Mouse (Mus musculus) layer of hippocampus, postnatal 14 days (tissue): ENCODE data around the gene Cd4. TPM values are rescaled to one million over a fixed set of nuclear protein-coding genes. Genes with fewer than 3 reads are reported as not detected.

Experiments
- DNase-seq, 2 experiments: peaks; one replicate each; pipeline ENCODE4 v3.0.0; 2021 to 2022; ENCODE audit warnings: low spot score in 2 of 2, mixed read lengths in 1 of 2
- long read RNA-seq, 2 experiments: library from polyadenylated mRNA; stranded (forward); transcript quantifications; one replicate each; pipeline ENCODE4 v2.0.0; 2021
- total RNA-seq, 2 experiments: library from RNA; stranded (reverse); gene quantifications; 2 replicates each; pipeline ENCODE4 v1.2.3; 2021

Gene Cd4
- under 1 TPM; 0.29 to 0.58 TPM for total RNA-seq
- long read RNA-seq, experiment 1: 0 reads
- long read RNA-seq, experiment 2, partial matches to known transcripts: 0 of 1 reads
- long read RNA-seq, experiment 2, other reads (novel, unspliced or antisense): 1 of 1 reads

DNA sequence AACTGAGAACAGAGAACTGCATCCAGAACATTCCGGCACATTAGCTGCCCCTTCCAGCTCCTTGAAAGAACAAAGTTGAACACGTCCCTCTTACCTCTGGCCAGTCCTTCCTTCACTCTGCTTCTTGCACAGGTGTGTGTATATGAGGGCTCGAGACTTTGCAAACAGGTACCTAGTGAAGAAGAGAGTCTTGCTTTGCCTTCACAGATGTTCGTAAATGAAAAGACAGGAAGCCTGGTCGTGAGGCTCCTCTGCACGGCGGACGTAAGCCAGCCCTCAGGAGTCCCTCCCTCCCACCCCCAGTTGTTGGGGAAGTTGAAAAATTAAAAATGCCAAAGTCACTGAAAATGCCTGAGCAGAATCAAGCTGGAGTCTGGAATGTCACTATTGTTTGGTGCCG is at the start of gene Cd4:
Cd4 (minus strand) TSS at position 236 of the 400 bp plus-strand sequence.
- no peak for DNase-seq

DNA sequence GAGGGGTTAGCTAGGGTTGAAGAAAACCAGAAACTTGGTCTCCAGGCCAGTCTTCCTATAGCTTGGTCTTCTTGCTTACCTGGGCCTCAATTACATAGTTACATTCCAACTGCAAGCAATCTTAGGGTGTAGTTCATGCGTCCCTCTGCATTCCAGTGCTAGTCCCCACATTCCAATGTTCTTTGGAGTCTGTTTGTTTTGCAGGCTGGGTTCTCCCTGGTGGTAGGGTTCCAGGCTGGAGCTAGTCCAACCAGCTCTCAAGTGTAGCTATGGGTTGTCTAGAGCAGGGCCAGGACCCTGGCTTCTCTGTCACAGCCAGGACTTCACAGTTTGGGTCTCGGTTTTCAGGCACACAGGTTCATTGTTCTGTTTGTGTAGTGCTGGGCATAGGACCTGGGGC is 49.5 kb upstream of the Cd4 start:
- no peak for DNase-seq

DNA sequence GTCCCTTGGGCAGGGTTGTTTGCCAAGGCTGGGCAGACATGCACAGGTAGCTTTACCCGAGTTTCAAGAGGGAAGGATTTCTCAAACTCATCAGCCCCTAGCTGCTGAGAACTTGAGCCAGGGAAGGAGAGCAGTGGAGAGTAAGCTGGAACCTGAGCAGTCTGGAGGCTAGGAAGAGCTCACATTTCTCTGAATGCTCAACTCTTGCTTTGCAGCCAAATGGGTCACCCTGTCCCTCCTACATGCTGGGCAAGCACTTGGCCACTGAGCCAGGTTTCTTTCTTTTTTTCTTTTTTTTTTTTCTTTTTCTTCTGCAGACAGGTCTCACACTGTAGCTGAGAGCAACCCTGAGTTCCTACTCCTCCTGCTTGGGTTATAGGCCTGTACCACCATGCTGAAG is 48.7 kb upstream of the Cd4 start:
- DNase-seq: no peak

DNA sequence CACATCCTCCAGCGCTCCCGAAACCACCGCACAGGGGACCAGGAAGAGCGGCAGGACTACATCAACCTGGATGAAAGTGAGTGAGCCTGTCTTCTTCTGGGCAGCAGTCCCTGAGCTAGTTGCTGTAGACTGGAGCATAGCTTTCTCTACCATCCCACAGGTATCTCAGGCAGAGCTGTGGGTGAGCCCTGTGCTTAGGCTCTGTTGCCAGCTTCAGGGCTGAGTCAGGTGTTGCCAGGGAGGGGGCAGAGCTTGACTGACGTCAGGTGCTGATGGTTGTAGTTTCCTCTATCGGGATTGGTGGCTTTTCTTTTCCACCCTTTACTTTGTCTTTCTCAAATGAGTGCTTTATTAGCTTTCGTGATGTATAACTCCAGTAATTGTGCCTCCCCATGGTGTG is 46.6 kb upstream of the Cd4 start:
- no peak for DNase-seq

DNA sequence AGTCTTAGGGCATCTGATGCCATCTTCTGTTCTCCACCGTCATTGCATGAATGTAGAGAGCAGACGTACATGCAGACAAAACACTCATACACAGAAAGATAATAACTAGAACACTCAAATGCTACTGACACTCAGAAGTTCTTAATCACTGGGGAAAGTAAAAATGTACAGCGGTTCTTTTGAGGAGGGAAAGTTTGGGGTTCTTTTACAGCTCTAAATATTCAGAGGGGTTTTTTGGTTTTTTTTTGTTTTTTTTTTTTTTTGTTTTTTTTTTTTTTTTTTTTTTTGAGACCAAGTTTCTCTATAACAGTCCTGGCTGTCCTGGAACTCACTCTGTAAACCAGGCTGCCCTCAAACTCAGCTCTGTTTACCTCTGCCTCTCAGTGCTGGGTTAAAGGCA is 45.1 kb upstream of the Cd4 start:
- DNase-seq: no peak

DNA sequence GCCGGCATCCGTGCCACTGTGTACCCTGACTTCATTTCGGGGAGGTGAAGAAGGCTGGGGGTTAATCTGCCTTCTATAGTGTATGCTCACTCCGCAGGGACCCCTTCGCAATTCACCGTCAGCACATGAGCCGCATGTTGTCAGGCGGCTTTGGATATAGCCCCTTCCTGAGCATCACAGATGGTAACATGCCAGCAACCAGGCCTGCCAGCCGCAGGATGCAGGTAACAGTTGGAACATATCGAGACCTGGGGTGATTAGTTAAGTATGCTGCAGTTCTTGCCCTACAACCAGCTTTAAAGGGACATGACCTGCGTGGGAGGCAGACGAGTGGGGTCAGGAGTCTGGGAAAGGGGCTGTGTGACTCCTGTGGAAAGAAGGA is 44.3 kb upstream of the Cd4 start:
- DNase-seq: no peak

DNA sequence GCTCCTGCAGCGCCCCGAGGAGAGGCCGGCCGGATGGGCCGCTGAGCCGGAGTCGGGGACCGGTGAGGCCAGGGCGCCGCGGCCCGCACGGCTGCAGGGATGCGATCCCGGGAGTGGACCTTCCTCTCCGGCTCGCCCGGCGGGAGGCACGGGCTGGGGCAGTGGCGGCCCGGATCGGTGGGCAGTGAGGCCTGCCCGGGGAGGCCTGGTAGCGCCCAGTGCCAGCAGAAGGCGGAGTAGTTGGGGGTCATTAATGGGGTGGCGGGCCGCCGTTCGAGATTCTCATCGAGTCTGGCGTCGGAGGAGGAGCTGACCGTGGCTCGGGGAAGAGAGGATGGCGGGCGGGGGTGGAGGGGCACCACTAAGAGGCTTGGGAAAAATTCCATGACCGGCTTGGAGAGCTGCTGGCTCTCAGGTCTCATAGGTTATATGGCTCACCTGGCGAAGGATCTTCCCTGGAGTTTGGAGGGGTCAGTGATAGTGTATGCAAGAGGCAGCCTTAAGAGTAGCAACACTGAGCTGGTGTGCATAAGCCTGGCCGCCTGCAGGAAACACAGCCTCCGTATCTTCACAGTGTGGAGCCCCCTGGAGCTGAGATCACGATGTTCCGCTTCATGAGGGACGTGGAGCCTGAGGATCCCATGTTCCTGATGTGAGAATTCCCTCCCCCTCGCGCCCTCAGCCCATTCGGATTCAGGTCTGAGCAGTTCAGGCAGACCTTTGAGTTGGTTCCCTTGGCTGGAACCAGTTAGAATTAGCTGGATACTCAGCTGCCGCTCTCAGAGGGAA is 43.7 kb upstream of the Cd4 start:
- peak in 1 of 2 experiments; percentile 65 for DNase-seq

DNA sequence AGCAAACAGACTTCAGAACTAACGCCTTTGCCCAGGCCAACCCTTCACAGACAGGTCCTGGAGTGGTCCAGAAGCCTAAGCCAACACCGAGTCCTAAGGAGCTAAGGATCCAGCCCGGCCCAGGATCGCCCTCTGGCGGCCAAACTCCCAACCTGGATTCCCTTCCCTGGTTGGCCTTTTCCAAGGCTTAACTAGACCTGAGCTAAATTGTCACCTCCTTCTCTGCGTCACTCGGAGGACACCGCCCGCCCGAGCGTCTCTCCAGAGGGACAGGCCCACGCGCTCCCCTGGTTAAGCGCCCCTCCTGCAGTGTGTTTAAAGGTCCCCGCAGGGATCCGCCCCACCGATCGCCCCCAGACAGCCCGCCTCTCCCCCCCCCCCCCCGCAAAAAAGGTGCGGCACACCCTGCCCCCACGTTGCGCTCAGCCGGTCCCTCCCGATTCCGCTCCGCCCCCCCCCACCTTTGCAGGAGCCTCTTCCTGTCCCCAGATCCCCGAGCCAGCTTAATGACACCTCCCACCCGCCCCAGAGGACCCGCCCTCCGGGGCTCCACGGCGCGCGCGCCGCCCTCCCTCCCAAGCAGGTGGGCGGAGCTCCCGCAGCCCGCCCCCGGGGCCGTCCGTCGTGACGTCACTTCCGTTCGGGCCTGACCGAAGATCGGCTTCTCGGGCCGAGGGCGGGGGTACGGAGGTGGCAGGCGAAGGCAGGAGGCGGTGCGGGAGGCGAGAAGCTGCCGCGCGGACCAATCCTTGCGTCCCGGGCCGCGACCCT is 42.9 kb upstream of the Cd4 start, which contains the start of gene Mlf2:
Mlf2 (plus strand) TSS at position 633 of the 771 bp plus-strand sequence.
- DNase-seq: peak; percentile 98

DNA sequence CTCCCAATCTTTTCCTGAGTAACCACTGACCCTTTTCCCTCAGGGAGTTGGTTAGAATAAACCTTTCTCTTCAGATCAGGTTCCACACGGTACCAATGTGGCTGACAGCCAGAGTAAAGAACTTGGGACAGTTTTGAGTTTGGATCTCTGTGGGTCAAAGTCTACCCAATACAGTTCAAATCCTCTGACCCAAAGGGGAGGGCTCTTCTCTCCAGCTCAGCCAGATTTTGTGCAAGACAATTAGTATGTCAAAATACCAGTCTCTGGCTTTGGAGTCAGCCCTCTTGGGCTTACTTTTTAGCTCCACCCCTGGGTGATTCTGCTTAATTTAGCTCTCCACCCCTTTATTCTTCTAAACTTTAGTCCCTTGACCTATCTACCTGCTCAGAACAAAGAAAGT is 42.2 kb upstream of the Cd4 start:
- no peak for DNase-seq

DNA sequence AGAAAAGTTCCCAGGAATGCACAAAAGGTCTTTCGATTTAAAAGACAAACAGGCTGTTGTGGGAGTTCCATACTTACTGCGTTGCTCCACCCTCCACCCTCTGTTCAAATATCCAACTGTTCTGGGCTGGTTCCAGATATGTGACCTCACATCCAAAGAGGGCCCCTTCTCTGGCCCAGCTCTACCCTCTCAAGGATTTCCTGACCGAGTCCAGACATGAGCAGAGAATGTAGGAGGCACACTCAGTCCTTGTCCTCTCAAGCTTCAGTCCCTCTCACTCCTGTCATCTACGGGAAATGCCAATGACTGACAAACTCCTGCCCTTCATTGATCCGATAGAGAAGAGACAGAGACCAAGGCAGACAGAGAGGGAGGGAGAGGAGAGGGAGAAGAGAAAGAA is 37.9 kb upstream of the Cd4 start:
- DNase-seq: no peak

DNA sequence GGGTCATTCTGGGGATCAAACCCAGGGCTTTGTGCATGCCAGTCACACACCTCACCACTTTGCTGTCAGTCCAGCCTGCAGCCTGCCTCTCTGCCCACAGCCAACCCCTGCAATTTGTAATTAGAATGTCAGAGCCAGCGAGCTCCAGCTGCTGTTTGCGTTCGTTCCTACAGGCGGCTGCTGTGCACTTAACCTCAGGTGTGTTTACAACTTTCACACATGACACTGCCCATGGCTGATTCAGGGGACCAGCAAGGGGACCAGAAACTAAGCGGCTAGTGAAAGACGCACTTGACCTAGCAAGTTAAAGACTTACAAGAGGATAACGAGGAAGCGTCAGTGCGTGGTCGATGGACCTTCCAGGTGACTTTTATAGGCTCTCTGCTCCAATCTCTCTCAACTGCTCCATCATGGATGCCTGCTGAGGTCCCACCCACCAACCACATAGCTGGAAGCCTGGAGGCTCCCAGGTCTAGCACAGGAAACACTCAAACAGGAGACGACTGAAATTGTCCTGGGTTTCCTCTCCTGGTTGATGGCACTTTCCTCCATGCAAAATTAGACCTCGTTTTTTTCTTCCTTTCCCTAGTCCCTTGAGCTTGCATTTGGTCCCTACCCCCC is 37.3 kb upstream of the Cd4 start:
- DNase-seq: no peak

DNA sequence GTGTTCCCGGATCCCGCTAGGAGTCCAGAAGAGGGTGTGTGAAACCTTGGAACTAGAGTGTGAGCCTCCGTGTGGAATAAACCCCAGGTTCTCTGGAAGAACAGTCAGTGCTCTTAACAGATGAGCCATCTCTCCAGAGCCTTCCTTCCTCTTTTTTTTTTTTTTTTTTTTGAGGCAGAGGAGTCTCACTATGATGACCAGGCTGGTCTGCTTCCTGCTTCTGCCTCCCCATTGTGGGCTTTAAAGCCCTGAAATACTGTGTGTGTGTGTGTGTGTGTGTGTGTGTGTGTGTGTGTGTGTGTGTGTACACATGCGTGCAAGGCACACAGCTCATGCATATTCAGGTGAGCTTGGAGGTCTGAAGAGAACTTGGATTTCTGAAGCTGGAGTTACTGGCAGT is 33.5 kb upstream of the Cd4 start:
- no peak for DNase-seq

DNA sequence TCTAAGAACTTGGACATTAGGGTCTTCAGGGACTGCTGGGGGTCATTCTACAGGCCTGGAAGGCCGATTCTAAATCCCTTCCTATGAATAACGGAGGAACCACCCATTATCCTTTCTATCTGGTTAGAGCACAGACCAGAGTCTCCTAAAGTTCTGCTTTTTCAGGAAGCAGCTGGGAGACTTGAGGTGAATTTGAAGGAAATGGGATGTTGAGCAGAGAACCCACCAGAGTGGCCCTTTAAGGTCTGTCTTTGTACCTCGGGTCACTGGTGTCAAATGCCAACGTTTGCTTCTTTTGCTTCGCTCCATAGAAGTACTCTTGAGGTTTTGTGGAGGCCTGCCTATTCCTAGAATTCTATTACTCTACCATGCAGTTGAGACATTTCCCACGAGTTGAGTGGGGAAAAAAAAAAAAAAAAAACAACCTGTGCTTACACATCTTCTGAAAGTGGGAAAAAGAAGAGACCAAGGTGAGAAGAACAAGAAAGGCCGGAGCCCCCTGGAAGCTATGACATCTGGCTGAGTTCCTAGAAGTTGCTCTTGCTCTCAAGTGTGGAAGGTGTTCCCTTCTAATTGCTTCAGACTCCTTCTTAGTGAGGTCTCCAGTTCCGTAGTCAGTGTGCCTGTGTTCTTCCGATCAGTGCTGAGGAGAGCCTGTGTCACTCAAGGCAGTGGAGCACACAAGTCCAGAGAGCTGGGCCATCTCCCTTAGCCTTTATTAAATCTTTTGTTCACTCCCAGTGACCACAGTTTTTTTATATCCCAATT is 32.5 kb upstream of the Cd4 start:
- DNase-seq: no peak

DNA sequence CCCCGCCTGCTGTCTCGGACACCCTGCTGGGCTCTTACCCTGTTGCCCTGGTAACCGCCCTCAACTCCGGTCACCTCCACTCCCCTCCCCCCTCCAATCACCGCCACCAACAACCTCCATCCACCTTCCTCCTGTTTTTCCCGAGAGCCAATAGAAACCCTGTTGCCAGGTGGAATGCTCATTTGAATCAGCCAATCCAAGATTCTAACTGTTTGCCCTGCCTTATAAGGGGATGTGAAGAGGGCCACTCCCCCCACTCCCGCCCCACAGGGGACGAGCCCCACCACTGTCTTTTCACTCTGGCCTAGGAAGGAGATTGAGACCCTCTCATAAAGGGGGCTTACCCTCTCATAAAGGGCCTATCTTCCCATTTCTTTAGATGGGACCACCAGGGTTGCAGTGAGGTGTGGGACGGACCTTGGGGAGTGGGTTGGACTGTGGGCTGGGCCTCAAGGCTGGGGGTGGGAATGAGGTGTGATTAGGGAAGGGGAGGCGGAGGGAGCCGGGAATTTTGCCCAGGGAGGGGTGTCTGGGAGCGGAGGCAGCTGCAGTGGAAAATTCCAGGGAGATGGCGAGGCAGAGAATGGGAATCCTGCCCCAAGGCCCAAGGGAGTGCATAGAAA is 31.8 kb upstream of the Cd4 start, which contains the start of gene Ptms:
Ptms (minus strand) TSS at position 409 of the 623 bp plus-strand sequence.
- peak; percentile 90 to 97 for DNase-seq

DNA sequence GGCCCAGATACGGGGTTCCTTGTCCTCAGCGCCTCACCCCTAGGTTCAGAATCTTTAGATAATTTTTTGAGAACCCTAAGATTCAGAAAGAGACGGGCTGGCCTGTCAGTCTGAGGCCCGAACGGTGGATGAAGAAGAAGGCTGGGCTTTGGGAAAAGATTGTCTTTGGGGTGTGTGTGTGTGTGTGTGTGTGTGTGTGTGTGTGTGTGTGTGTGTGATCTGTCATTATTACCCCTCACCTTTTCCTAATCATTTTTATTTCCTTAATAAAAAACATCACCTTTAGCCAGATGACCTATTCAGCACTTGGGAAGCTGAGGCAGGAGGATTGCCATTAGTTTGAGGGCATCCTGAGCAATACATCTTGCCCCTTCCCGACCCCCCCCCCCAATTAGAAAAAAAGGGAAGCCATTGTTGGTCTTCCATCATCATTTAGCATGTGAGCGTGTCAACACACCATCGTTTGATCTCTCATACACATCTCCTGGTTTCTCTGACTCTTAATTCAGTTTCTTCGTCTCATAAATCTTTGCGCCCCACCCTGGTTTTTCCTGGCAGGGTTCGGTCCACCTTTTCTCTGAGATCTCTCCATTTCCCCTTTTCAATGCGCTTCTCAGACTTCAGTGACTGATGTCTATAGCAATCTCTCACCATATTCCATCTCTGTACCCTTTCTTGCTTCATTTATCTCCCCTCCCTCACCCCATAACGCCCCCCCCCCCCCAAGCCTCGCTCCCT is 31.0 kb upstream of the Cd4 start:
- no peak for DNase-seq

DNA sequence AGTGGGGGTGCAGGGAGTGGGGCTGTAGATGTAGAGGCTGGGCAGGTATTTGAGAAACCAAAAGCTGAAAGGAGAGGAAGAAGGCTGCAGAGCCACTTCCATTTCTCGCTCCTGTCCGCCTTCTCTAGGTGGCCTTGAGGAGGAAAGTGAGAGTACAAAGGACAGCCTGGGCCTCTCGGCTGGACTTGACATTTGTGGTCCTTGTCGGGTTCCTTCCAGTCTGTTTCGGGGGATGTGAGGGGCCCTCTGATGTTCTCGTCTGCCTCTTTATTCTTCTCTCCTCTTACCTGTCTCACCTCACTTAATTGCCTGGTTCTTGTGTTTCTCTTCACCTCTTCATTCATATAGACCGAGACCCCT is 30.3 kb upstream of the Cd4 start:
- no peak for DNase-seq

DNA sequence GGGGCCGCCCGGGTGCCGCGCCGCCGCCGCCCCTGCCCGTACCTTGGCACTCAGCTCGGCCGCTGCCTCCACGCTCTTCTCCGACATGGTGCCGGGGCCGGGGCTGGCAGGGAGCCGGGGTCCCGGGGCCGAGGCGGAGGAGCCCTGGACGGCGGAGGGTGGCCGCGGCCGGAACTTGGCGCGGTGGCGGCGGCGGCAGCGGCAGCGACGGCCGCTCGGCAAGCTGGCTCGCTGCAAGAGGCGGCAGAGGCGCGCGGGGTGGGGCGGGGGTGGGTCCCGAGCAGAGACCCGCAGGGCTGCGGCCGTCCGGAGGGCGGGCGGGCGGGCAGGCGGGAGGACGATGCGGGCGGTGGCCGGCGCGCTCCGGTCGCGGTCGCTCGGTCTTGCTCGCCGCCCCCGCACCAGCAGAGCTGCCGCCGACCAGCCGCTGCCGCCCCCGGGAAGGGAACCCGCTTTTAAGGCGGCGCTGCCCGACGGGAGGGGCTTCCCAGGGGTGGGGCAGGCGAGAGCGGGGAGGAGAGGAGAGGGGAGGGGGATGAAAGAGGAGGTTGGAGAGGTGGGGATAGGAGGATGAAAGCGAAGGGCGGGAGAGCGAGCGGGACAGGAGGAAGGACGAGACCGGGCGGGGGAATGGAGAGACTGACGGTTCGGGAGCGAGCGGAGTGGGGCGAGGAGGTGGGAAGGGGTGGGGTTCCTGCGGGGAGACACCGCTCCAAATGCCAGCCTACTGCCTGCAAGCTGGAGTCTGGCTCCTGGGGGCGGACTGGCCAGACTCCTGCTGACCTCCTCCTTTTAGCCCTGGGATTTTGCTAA is 29.7 kb upstream of the Cd4 start:
- DNase-seq: peak; percentile 85 to 95

DNA sequence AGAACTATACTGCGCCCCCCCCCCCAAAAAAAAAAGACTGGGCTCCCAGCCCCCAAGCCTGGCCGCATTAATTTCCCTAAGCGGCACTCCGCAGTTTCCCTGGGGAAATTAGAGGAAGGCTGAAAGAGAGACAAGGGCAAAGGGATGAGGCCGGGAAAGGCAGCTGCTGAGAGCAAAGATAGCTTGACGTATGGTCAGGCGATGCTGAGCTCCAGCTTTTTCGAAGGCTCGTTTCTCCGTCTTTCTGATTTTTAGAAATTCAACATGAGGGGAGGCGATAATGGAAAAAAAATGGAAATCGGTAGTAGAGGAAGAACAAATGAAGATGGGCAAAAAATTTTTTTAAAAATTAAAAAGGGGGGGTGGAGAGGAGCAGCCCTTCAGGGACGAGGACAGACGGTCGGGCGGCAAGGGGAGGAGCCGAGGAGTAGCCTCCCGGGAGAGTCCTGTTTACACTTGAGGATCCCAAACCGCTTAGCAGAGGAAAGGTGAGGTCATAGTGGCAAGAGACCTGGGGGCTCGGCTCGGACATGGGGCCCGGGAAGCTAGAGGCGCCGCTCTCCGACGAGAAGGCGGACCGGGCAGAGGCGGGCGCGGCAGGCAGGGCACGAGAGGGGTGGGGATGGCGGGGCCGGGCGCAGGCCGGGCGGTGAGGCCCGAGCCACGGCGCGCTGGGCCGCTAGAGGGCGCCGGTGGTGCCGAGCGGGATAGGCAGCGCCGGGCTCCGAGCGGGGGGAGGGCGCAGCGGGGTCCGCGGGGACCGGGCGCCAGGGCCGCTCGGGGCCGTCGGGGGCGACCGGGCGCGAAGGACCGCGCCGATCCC is 28.9 kb upstream of the Cd4 start:
- peak; percentile 91 to 92 for DNase-seq
